Mouse (Mus musculus) CH12.LX (cell line): Measurements from ENCODE around the gene Tmed4. TPM values are rescaled to one million over a fixed set of nuclear protein-coding genes. Genes with fewer than 3 reads are reported as not detected.

Source experiments
- DNase-seq: peaks from one replicate; pipeline ENCODE4 v3.0.0-alpha.2; 2013; ENCODE audit errors: extremely low read depth
- H3K27ac ChIP-seq: 2 replicates; pipeline ENCODE4 v1.5.1; 2012; ENCODE audit warnings: low read depth, mild to moderate bottlenecking, control low read depth, moderate library complexity; ENCODE audit not compliant: insufficient read depth
- H3K27me3 ChIP-seq: replicated peaks from 2 replicates; pipeline ENCODE3; 2012; ENCODE audit warnings: inconsistent platforms
- H3K36me3 ChIP-seq, 2 experiments: replicated peaks in 1 of 2; 2 replicates each; pipeline versions ENCODE3 to v1.6.1; 2012; ENCODE audit warnings: inconsistent platforms in 1 of 2, low read length in 1 of 2, mild to moderate bottlenecking in 1 of 2, mixed read lengths in 1 of 2, moderate library complexity in 1 of 2; ENCODE audit not compliant: control insufficient read depth in 1 of 2, insufficient read depth in 1 of 2
- H3K4me1 ChIP-seq, 2 experiments: 2 replicates each; pipeline ENCODE4 v1.6.1; 2012; ENCODE audit warnings: inconsistent platforms in 1 of 2, moderate library complexity in 1 of 2; ENCODE audit not compliant: insufficient read depth in 2 of 2, control insufficient read depth in 1 of 2
- H3K4me2 ChIP-seq: 2 replicates; pipeline ENCODE4 v1.6.1; 2012; ENCODE audit warnings: low read depth, mild to moderate bottlenecking, control low read depth; ENCODE audit not compliant: poor library complexity, insufficient read depth, severe bottlenecking
- H3K4me3 ChIP-seq, 3 experiments: fragments of 150-350 bp in 1 of 3; sonication (generic) in 1 of 3; replicated peaks in 1 of 3; 2 replicates each; pipeline versions ENCODE3 to v1.5.1; 2011 to 2012; ENCODE audit warnings: low read depth in 2 of 3, low read length in 2 of 3, mild to moderate bottlenecking in 2 of 3, moderate library complexity in 2 of 3, control low read depth in 1 of 3, improper control_type of control experiment in 1 of 3, inconsistent platforms in 1 of 3, mixed read lengths in 1 of 3; ENCODE audit not compliant: poor library complexity in 1 of 3
- H3K79me2 ChIP-seq: replicated peaks from 2 replicates; pipeline ENCODE4 v1.6.1; 2012; ENCODE audit warnings: mild to moderate bottlenecking, moderate library complexity; ENCODE audit not compliant: control insufficient read depth, poor library complexity, insufficient read depth, severe bottlenecking; ENCODE audit errors: extremely low read depth
- H3K9ac ChIP-seq: 2 replicates; pipeline ENCODE4 v1.6.1; 2012; ENCODE audit warnings: low read depth, mild to moderate bottlenecking, control low read depth, moderate library complexity; ENCODE audit not compliant: insufficient read depth
- H3K9me3 ChIP-seq: replicated peaks from 2 replicates; pipeline ENCODE3; 2012; ENCODE audit warnings: low read length, inconsistent platforms, mixed read lengths
- CHD1 ChIP-seq: IDR thresholded peaks from 2 replicates; pipeline ENCODE4 v1.6.1; 2012; ENCODE audit warnings: low read depth, low read length, improper control_type of control experiment, inconsistent platforms
- CTCF ChIP-seq, 2 experiments: IDR thresholded peaks in 1 of 2; conservative IDR thresholded peaks in 1 of 2; 2 replicates each; pipeline ENCODE4 v1.5.1; 2011 to 2012; ENCODE audit warnings: low read depth in 2 of 2, low read length in 2 of 2, improper control_type of control experiment in 1 of 2, inconsistent platforms in 1 of 2, mild to moderate bottlenecking in 1 of 2, moderate library complexity in 1 of 2
- E2F4 ChIP-seq: IDR thresholded peaks from 2 replicates; pipeline ENCODE4 v1.6.1; 2011; ENCODE audit warnings: low read depth, low read length, improper control_type of control experiment; ENCODE audit not compliant: insufficient replicate concordance
- EP300 ChIP-seq: IDR thresholded peaks from 2 replicates; pipeline ENCODE4 v1.6.1; 2011; ENCODE audit warnings: low read length, improper control_type of control experiment
- ETS1 ChIP-seq: conservative IDR thresholded peaks from 2 replicates; pipeline ENCODE4 v1.6.1; 2012; ENCODE audit warnings: low read depth, mild to moderate bottlenecking, inconsistent platforms, low read length, improper control_type of control experiment, moderate library complexity
- GABPA ChIP-seq: IDR thresholded peaks from 2 replicates; pipeline ENCODE4 v1.6.1; 2012; ENCODE audit warnings: low read depth, low read length, improper control_type of control experiment, inconsistent platforms; ENCODE audit not compliant: insufficient replicate concordance
- HCFC1 ChIP-seq: IDR thresholded peaks from 2 replicates; pipeline ENCODE4 v1.6.1; 2012; ENCODE audit warnings: low read depth, mild to moderate bottlenecking, inconsistent platforms, low read length, improper control_type of control experiment
- JUND ChIP-seq: conservative IDR thresholded peaks from 2 replicates; pipeline ENCODE4 v1.6.1; 2011; ENCODE audit warnings: low read depth, low read length, improper control_type of control experiment
- MAZ ChIP-seq: IDR thresholded peaks from 2 replicates; pipeline ENCODE4 v1.6.1; 2012; ENCODE audit warnings: low read depth, mild to moderate bottlenecking, inconsistent platforms, low read length, improper control_type of control experiment, moderate library complexity
- MYC ChIP-seq: IDR thresholded peaks from 2 replicates; pipeline ENCODE4 v1.6.1; 2011; ENCODE audit warnings: low read depth, mild to moderate bottlenecking, improper control_type of control experiment, low read length
- NELFE ChIP-seq: IDR thresholded peaks from 2 replicates; pipeline ENCODE4 v1.6.1; 2011; ENCODE audit warnings: low read depth, low read length, improper control_type of control experiment
- PAX5 ChIP-seq: IDR thresholded peaks from 2 replicates; pipeline ENCODE4 v1.6.1; 2012; ENCODE audit warnings: low read length, inconsistent platforms, mixed read lengths
- RAD21 ChIP-seq: IDR thresholded peaks from 2 replicates; pipeline ENCODE4 v1.6.1; 2011; ENCODE audit warnings: low read depth, mild to moderate bottlenecking, low read length, improper control_type of control experiment, moderate library complexity
- RCOR1 ChIP-seq: conservative IDR thresholded peaks from 2 replicates; pipeline ENCODE4 v1.6.1; 2012; ENCODE audit warnings: low read depth, mild to moderate bottlenecking, inconsistent platforms, low read length, improper control_type of control experiment
- SMC3 ChIP-seq: IDR thresholded peaks from 2 replicates; pipeline ENCODE4 v1.6.1; 2011; ENCODE audit warnings: low read depth, low read length, improper control_type of control experiment
- TBP ChIP-seq: conservative IDR thresholded peaks from 2 replicates; pipeline ENCODE4 v1.6.1; 2011; ENCODE audit warnings: low read depth, low read length, improper control_type of control experiment
- UBTF ChIP-seq: IDR thresholded peaks from 2 replicates; pipeline ENCODE4 v1.6.1; 2012; ENCODE audit warnings: low read depth, mild to moderate bottlenecking, inconsistent platforms, low read length, improper control_type of control experiment, moderate library complexity
- ZC3H11A ChIP-seq: IDR thresholded peaks from 2 replicates; pipeline ENCODE4 v1.6.1; 2012; ENCODE audit warnings: low read depth, mild to moderate bottlenecking, inconsistent platforms, low read length, improper control_type of control experiment
- ZNF384 ChIP-seq: IDR thresholded peaks from 2 replicates; pipeline ENCODE4 v1.6.1; 2012; ENCODE audit warnings: low read depth, low read length, improper control_type of control experiment, inconsistent platforms
- dilution Hi-C: fragments of 300-500 bp; cut with MboI; formaldehyde crosslinking; loops from 2 replicates; pipeline ENCODE4 v1.14.3; 2020; ENCODE audit warnings: low sequenced_read_pairs; ENCODE audit not compliant: extremely low pct_unique_long_range_greater_than_20kb, extremely low pct_ligation_motif_present
- in situ Hi-C: fragments of 300-500 bp; cut with MboI; formaldehyde crosslinking; loops from 3 replicates; pipeline ENCODE4 v1.14.3; 2019; ENCODE audit warnings: low sequenced_read_pairs, low pct_ligation_motif_present, low pct_unique_long_range_greater_than_20kb, mixed read lengths
- polyA plus RNA-seq: library from polyadenylated mRNA; unstranded; fragments of >175 nt; gene quantifications from 2 replicates; pipeline ENCODE4 v1.2.1, GENCODE M21; 2012; ENCODE audit warnings: low read depth; ENCODE audit not compliant: insufficient read length
- total RNA-seq, 2 experiments: library from RNA; depleted of rRNA; stranded (reverse); fragments of 300-350 nt in 1 of 2; fragments of >200 nt in 1 of 2; gene quantifications; 2 replicates each; pipeline ENCODE4 v1.2.3; 2012 to 2014

Gene Tmed4
- total and polyA plus RNA-seq, 3 experiments = 50.6 to 59.9 (median 54.1) TPM

DNA sequence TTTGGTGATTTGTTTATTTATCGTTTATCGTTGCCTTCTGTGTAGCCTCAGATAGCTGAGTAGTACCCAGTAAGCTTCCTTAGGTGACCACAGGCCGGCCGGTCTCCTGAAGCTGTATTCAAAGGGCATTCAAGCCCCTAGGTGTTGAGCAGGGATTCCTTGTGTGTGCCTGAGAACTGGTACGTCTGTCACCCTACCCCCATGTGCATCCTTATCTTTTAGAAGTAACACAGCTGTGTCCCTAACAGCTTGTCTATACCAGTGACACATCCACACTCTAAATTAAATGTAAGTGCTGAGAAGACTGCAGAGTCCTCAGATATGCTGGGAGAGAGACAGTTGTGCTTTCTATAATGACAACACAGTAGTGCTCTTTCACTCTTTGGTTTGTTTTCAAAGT lies 48.7 kb upstream of the Tmed4 start:
- in situ Hi-C loops = no loop called here
- H3K27me3 ChIP-seq = no peaks in the 10 kb centered on the region
- dilution Hi-C loops = no loop called here
- DNase-seq = no peak
- peaks cover 0 to 9% of the 10 kb centered on the region in 2 experiments; a peak in 1 of 4 replicates for H3K4me1 ChIP-seq
- TF ChIP-seq MYC (no peak), ZNF384 (no peak), CHD1 (no peak), CTCF (conservative IDR thresholded peaks at IDR 0.05 in 1 of 2, IDR thresholded peaks at IDR 0.05 in 1 of 2; ENCODE audit: low read depth in 2 of 2, low read length in 2 of 2) (no peak), RAD21 (no peak), E2F4 (no peak), UBTF (no peak), NELFE (no peak), JUND (no peak), RCOR1 (no peak)
- H3K79me2 ChIP-seq = no peaks in the 10 kb centered on the region; the same call in 1 of the 2 replicates
- no peak overlapping the region for H3K9ac ChIP-seq
- H3K4me3 ChIP-seq = no peak overlapping the region
- H3K27ac ChIP-seq = no peak overlapping the region
- no peaks in the 10 kb centered on the region for H3K9me3 ChIP-seq
- peaks cover 36 to 85% of the 10 kb centered on the region in 2 experiments for H3K36me3 ChIP-seq
- H3K4me2 ChIP-seq = no peak overlapping the region

- H3K36me3 ChIP-seq = peaks cover 47 to 92% of the 10 kb centered on the region in 2 experiments
- H3K4me1 ChIP-seq = peaks cover 0 to 9% of the 10 kb centered on the region in 2 experiments; a peak in 1 of 4 replicates
- H3K27me3 ChIP-seq = no peaks in the 10 kb centered on the region
- H3K4me2 ChIP-seq = no peak overlapping the region
- in situ Hi-C loops = no loop called here
- H3K27ac ChIP-seq = no peak overlapping the region
- no peak overlapping the region for H3K4me3 ChIP-seq
- no peaks in the 10 kb centered on the region; the same call in 1 of the 2 replicates for H3K79me2 ChIP-seq
- dilution Hi-C loops = no loop called here
- no peak overlapping the region for H3K9ac ChIP-seq
- no peaks in the 10 kb centered on the region for H3K9me3 ChIP-seq
- TF ChIP-seq MAZ (no peak), E2F4 (no peak), HCFC1 (no peak), EP300 (no peak), ZNF384 (no peak), MYC (no peak), ETS1 (no peak), GABPA (no peak), UBTF (no peak), TBP (no peak), SMC3 (no peak), PAX5 (no peak), ZC3H11A (no peak)
- DNase-seq = no peak
Observed at GRCm38 (mm10) chr11:6322086-6322485, 47.4 kb upstream of the Tmed4 start.
